Mouse (Mus musculus): ENCODE results near the gene Dpp8.

DNA sequence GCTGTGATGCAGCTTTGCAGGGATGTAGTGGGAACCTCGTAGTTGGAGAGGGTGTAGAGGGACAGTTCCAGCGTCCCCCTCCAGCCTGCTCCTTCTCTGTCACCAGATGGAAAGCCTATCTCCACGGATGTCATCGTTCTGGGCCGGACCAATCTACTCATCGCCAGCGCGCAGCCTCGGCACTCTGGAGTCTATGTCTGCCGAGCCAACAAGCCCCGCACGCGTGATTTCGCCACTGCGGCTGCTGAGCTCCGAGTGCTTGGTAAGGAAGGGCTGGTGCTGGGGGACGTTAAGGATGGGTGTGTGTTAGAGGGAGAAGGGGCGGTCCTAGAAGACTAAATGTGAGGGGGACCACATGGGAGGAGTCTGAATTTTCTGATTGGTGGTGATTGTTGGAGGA, 90.3 kb downstream of the Dpp8 start:
- TF ChIP-seq CTCF (IDR thresholded peaks at IDR 0.05; ENCODE audit: control insufficient read depth, insufficient read depth, low read length) (no peak), POLR2A (IDR thresholded peaks at IDR 0.05; ENCODE audit: borderline replicate concordance, control insufficient read depth, low read depth, low read length) (no peak)

Data from bone marrow, adult 2 months (tissue).